Mouse (Mus musculus): ENCODE data around the gene Casp8. TPM values are rescaled to one million over a fixed set of nuclear protein-coding genes. Genes with fewer than 3 reads are reported as not detected.

Gene Casp8
- polyA plus RNA-seq, 1 experiment: not detected

DNA sequence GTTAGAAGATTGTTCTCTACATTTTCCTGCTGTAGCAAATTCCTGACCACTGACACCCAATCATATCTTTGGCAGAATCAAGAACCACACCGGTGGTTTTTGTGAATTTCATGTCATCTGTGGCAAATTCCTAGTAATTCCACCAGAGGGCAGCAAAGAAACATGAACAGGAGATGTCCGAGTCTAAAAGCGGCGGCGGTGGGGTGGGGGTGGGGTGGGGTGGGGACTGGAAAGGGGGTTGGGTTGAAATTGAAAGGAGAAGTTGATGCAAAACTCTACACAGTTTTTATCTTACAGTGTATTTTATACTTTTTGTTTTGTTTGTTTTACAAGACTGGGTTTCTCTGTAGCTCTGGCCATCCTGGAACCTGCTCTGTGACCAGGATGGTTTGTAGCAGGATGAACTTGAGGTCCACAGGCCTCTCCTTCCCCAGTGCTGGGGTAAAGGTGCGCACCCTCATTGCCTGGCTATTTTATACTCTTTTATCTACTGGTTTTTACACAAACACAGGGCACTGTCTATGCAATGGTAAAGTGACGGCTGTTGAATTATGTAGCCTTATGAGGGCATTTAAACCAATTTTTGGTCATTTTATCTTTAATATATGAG is 25.0 kb upstream of the Casp8 start:
- Histone ChIP-seq H3K4me3 (ENCODE audit: insufficient read depth, low read depth, low read length) (no peak overlapping the region), H3K4me1 (ENCODE audit: control insufficient read depth, insufficient read depth, low read length) (no peaks in the 10 kb centered on the region), H3K27ac (ENCODE audit: insufficient read depth, low read depth, low read length) (no peak overlapping the region)
- no peak for TF ChIP-seq CTCF (IDR thresholded peaks at IDR 0.05; ENCODE audit: insufficient read depth, low read depth, low read length)
- TF ChIP-seq POLR2A (IDR thresholded peaks at IDR 0.05; ENCODE audit: insufficient read depth, low read depth, low read length): no peak
- WGBS: 27% methylated on average over 7 of the region's 7 CpGs

DNA sequence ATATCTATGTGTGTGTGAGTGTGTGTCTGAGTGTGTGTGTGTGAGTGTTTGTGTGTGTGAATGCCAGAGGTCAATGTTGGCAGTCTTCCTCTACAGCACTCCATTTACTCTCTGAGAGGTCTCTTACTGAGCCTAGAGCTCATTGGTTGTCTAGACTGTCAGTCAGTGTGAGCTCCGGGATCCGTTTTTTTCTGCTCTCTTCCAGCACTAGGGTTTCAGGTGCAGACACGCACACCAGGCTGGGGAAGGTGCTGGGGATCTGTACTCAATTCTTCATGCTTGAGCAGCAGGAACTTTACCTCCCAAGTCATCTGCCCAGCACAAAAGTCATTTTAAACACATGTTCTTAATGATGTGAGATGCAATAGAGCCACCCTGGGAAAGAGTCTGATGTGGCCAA is 23.1 kb upstream of the Casp8 start:
- TF ChIP-seq CTCF (IDR thresholded peaks at IDR 0.05; ENCODE audit: insufficient read depth, low read depth, low read length) (no peak), POLR2A (IDR thresholded peaks at IDR 0.05; ENCODE audit: insufficient read depth, low read depth, low read length) (no peak)
- no peak overlapping the region for H3K4me3 ChIP-seq (ENCODE audit: insufficient read depth, low read depth, low read length)
- H3K27ac ChIP-seq (ENCODE audit: insufficient read depth, low read depth, low read length): no peak overlapping the region
- no peaks in the 10 kb centered on the region for H3K4me1 ChIP-seq (ENCODE audit: control insufficient read depth, insufficient read depth, low read length)
- 73% methylated on average over 3 of the region's 3 CpGs for WGBS

DNA sequence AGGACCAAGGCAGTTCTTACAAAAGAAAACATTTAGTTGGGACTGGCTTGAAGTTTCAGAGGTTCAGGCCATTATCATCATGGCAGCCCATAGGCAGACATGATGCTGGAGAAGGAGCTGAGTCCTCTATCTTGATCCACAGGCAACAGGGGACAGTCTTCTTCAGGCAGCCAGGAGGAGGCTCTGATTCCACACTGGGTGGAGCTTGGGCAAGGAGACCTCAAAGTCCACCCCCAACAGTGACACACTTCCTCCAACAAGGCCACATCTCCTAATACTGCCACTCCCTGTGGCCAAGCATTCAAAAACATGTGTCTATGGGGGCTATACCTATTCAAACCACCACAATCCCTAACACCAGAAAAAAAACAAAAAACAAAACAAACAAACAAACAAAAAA is 21.9 kb upstream of the Casp8 start:
- H3K4me3 ChIP-seq (ENCODE audit: insufficient read depth, low read depth, low read length): no peak overlapping the region
- H3K4me1 ChIP-seq (ENCODE audit: control insufficient read depth, insufficient read depth, low read length): no peaks in the 10 kb centered on the region
- H3K27ac ChIP-seq (ENCODE audit: insufficient read depth, low read depth, low read length): no peak overlapping the region
- TF ChIP-seq POLR2A (IDR thresholded peaks at IDR 0.05; ENCODE audit: insufficient read depth, low read depth, low read length) (no peak), CTCF (IDR thresholded peaks at IDR 0.05; ENCODE audit: insufficient read depth, low read depth, low read length) (no peak)

DNA sequence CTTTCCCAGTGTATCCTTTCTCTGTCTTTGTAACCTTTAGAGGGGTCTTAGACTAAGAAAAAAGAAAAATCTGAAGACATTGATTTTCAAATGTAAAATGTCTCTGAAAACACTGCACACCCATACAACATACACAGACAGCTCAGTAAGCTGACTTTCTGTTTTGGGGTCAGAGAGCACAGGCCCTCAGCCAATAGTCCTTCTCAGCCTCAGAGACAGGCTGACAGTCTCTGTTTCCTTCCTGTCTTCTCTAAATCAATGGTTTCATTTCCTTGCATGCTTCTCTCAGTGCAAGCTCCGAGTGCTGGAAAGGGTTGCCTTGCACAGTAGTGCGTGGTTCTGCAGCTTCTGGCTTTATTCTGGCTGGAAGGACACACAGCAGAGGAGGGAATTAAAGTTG is 21.3 kb upstream of the Casp8 start:
- H3K4me3 ChIP-seq (ENCODE audit: insufficient read depth, low read depth, low read length): no peak overlapping the region
- no peaks in the 10 kb centered on the region for H3K4me1 ChIP-seq (ENCODE audit: control insufficient read depth, insufficient read depth, low read length)
- H3K27ac ChIP-seq (ENCODE audit: insufficient read depth, low read depth, low read length): no peak overlapping the region
- 55% methylated on average over 2 of the region's 2 CpGs for WGBS
- TF ChIP-seq CTCF (IDR thresholded peaks at IDR 0.05; ENCODE audit: insufficient read depth, low read depth, low read length) (no peak), POLR2A (IDR thresholded peaks at IDR 0.05; ENCODE audit: insufficient read depth, low read depth, low read length) (no peak)

DNA sequence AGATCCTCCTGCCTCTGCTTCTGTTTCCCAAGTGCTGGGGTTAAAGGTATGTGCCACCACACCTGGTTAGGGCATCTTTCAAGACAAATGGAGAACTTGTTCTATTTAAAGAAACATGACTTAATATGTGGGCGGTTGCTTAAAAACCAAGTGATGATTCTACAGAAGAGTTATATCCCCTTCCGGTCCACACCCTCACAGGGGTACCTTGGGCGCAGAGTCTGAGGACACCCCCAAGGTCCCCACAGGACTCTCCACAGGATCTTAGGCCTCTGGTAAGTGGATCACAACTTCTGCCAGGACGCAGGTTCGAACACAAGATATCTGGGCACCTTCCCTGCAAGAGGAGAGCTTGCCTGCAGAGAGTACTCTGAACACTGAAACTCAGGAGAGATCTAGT is 19.8 kb upstream of the Casp8 start:
- Histone ChIP-seq H3K4me1 (ENCODE audit: control insufficient read depth, insufficient read depth, low read length) (no peaks in the 10 kb centered on the region), H3K4me3 (ENCODE audit: insufficient read depth, low read depth, low read length) (no peak overlapping the region), H3K27ac (ENCODE audit: insufficient read depth, low read depth, low read length) (no peak overlapping the region)
- TF ChIP-seq POLR2A (IDR thresholded peaks at IDR 0.05; ENCODE audit: insufficient read depth, low read depth, low read length) (no peak), CTCF (IDR thresholded peaks at IDR 0.05; ENCODE audit: insufficient read depth, low read depth, low read length) (no peak)
- WGBS: 96% methylated on average over 5 of the region's 5 CpGs

DNA sequence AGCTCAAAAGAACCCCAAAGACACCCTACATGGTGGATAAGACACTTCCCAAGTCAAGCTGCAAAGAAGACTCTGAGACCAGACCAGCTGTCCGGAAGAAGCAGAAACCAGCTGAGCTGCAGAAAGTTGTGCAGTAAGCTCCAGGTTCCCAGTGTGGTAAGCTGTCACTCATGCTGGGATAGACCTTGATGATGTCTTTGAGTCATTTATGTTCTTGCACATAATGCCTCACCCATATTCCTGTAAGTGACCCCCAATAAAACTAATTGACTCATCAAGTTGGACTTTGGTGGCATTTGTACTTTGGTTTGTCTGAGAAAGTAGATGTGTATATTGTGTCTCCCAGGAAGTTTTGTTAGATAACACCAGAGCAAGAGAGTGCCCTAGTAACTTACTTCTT is 17.6 kb upstream of the Casp8 start:
- TF ChIP-seq POLR2A (IDR thresholded peaks at IDR 0.05; ENCODE audit: insufficient read depth, low read depth, low read length) (no peak), CTCF (IDR thresholded peaks at IDR 0.05; ENCODE audit: insufficient read depth, low read depth, low read length) (no peak)
- WGBS: 94% methylated on average over 1 of the region's 1 CpGs

DNA sequence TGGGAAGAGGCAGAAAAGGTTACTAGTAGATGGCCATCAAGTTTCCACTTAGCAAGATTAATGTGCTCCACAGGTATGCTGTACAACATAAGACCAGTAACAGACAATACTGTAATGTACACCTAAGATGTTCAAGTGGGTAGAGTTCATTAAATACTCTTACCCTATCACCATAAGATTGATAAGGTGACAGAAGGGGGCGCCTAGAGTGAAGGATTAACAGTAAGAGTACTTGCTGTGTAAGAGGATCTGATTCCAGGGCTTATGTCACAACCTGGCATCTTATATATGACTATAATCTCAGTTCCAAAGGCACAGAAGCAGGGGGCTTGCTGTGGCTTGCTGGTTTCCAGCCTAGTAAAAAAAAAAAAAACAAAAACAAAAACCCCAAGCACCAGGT is 16.9 kb upstream of the Casp8 start:
- H3K4me1 ChIP-seq (ENCODE audit: control insufficient read depth, insufficient read depth, low read length): no peaks in the 10 kb centered on the region
- WGBS: 12% methylated on average over 1 of the region's 1 CpGs
- H3K27ac ChIP-seq (ENCODE audit: insufficient read depth, low read depth, low read length): no peak overlapping the region
- TF ChIP-seq POLR2A (IDR thresholded peaks at IDR 0.05; ENCODE audit: insufficient read depth, low read depth, low read length) (no peak), CTCF (IDR thresholded peaks at IDR 0.05; ENCODE audit: insufficient read depth, low read depth, low read length) (no peak)
- H3K4me3 ChIP-seq (ENCODE audit: insufficient read depth, low read depth, low read length): no peak overlapping the region

More for the DNA sequence above, 17.6 kb upstream of the Casp8 start:
- no peaks in the 10 kb centered on the region for H3K4me1 ChIP-seq (ENCODE audit: control insufficient read depth, insufficient read depth, low read length)
- no peak overlapping the region for H3K4me3 ChIP-seq (ENCODE audit: insufficient read depth, low read depth, low read length)
- H3K27ac ChIP-seq (ENCODE audit: insufficient read depth, low read depth, low read length): no peak overlapping the region

DNA sequence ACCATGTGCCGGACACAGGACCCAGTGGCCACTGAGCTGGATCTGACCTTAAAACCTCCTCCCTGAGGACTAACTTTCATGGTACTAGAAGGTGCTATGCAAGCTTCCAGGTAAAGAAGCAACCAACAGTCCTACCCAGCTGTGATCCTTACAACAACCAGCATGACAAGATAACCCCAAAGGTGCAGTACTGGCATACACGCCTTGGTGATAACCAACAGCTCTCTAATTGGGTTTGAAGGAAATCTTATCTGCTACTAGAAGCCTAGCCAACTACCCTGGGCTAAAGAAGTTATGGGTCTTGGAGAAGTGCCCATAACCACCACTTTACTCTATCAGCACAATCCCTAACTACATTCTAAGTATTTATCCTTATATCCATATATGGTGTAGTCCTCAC is 8.9 kb upstream of the Casp8 start:
- Histone ChIP-seq H3K4me1 (ENCODE audit: control insufficient read depth, insufficient read depth, low read length) (no peaks in the 10 kb centered on the region), H3K27ac (ENCODE audit: insufficient read depth, low read depth, low read length) (no peak overlapping the region), H3K4me3 (ENCODE audit: insufficient read depth, low read depth, low read length) (no peak overlapping the region)
- no peak for TF ChIP-seq CTCF (IDR thresholded peaks at IDR 0.05; ENCODE audit: insufficient read depth, low read depth, low read length)
- no peak for TF ChIP-seq POLR2A (IDR thresholded peaks at IDR 0.05; ENCODE audit: insufficient read depth, low read depth, low read length)
- WGBS: 97% methylated on average over 2 of the region's 2 CpGs

DNA sequence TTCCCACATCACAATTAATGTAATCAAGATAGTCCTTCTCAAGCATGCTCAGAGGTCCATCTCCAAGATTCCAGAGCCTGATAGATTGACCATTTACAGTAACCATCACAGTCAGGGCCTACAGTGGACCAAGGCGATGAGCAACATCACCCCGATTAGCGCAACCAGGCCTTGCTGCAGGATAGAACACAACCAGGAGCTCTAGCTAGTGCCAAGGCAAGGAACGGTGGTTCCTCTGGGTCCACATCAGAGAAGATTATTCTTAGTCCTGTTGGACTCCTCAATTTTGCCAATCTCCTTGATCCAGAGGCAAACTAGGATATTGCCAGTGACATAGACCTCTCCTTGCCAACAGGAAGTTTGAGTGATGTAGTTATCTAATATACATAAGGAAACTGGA is 6.8 kb upstream of the Casp8 start:
- 97% methylated on average over 4 of the region's 4 CpGs for WGBS

DNA sequence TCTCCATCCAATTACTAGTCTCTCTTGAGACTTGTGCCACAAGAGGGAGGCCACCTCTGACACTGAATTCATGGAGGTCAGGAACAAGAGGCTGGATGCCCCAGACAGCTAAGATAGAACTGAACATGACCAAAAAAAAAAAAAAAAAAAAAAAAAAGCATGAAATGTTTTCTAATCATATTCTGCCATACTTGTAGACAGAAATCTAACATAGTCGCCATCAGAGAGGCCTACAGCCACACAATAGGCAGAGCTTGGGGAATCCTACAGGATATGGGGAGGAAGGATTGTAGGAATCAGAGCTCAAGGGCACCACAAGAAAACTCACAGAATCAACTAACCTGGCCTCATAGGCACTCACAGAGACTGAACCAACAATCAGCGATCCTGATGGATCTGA is 469 bp upstream of the Casp8 start:
- no peak for TF ChIP-seq CTCF (IDR thresholded peaks at IDR 0.05; ENCODE audit: insufficient read depth, low read depth, low read length)
- TF ChIP-seq POLR2A (IDR thresholded peaks at IDR 0.05; ENCODE audit: insufficient read depth, low read depth, low read length): no peak
- WGBS: 69% methylated on average over 2 of the region's 2 CpGs

More for the DNA sequence above, 6.8 kb upstream of the Casp8 start:
- no peak overlapping the region for H3K4me3 ChIP-seq (ENCODE audit: insufficient read depth, low read depth, low read length)
- no peaks in the 10 kb centered on the region for H3K4me1 ChIP-seq (ENCODE audit: control insufficient read depth, insufficient read depth, low read length)
- no peak overlapping the region for H3K27ac ChIP-seq (ENCODE audit: insufficient read depth, low read depth, low read length)
- TF ChIP-seq CTCF (IDR thresholded peaks at IDR 0.05; ENCODE audit: insufficient read depth, low read depth, low read length) (no peak), POLR2A (IDR thresholded peaks at IDR 0.05; ENCODE audit: insufficient read depth, low read depth, low read length) (no peak)

More for the DNA sequence above, 469 bp upstream of the Casp8 start:
- Histone ChIP-seq H3K4me1 (ENCODE audit: control insufficient read depth, insufficient read depth, low read length) (peaks cover 9% of the 10 kb centered on the region), H3K4me3 (ENCODE audit: insufficient read depth, low read depth, low read length) (no peak overlapping the region), H3K27ac (ENCODE audit: insufficient read depth, low read depth, low read length) (no peak overlapping the region)
